Mouse (Mus musculus) liver, adult 2 months (tissue): ENCODE measurements around the gene Tnfrsf22.

Experiments used
- CTCF ChIP-seq: fragments of 200-500 bp; IDR thresholded peaks from 2 replicates; pipeline ENCODE4 v1.5.1; 2011; ENCODE audit warnings: low read depth, low read length, control low read depth
- POLR2A ChIP-seq: fragments of 200-500 bp; IDR thresholded peaks from 2 replicates; pipeline ENCODE4 v1.6.1; 2011; ENCODE audit warnings: low read length, control low read depth; ENCODE audit not compliant: insufficient read depth; ENCODE audit errors: extremely low read depth

- TF ChIP-seq POLR2A (no peak), CTCF (no peak)
These were observed 57.2 kb downstream of the Tnfrsf22 start for GRCm38 (mm10) chr7:143592255-143592654.
